Mouse (Mus musculus): ENCODE data around the gene Tstd3. TPM values are rescaled to one million over a fixed set of nuclear protein-coding genes. Genes with fewer than 3 reads are reported as not detected.
A peak's percentile ranks its signal among the peaks of the same experiment; 100 is the strongest.

Gene Tstd3
- total RNA-seq (2014; fragmentation: Nextera tagmentation) (9.1 and 11.7 TPM in 2 replicates), total RNA-seq (2017) (11.8 and 13.1 TPM in 2 replicates)

GRCm38 (mm10) chr4:21766863-21767304 lies at the start of gene Tstd3, which contains the start of gene Usp45:
TSS of gene Tstd3 (minus strand) at chr4:21767212.
TSS of gene Usp45 (plus strand) at chr4:21767156.
- peak; percentile 100 for ATAC-seq (replicated peaks; ENCODE audit: poor library complexity, severe bottlenecking)

GRCm38 (mm10) chr4:21814029-21814428 lies 47.0 kb upstream of the Tstd3 start:
- peak; percentile 99 for ATAC-seq (replicated peaks; ENCODE audit: poor library complexity, severe bottlenecking)

GRCm38 (mm10) chr4:21812635-21813034 lies 45.6 kb upstream of the Tstd3 start:
- no peak for ATAC-seq (replicated peaks; ENCODE audit: poor library complexity, severe bottlenecking)

DNA sequence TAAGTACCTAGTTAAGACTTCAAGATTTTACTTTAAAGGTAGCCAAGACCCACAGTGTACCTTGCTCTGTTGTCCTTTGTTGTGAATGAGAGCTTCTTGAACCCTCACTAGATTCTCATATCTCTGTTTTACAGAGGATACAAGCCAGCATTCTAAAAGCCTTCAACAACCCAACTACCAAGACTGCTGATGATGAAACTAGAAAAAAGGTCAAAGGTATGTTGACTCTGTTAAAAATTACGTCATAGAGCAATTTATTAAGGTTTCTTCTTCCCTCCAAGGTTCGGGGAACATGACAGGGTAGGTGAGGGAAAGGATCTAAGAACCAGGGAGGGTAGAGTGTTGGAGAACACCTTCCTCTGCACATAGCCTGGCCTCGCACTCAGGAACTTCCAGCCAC lies 43.6 kb upstream of the Tstd3 start:
- no peak for ATAC-seq (replicated peaks; ENCODE audit: poor library complexity, severe bottlenecking)

GRCm38 (mm10) chr4:21807204-21807603 lies 40.2 kb upstream of the Tstd3 start:
- ATAC-seq (replicated peaks; ENCODE audit: poor library complexity, severe bottlenecking) = no peak

DNA sequence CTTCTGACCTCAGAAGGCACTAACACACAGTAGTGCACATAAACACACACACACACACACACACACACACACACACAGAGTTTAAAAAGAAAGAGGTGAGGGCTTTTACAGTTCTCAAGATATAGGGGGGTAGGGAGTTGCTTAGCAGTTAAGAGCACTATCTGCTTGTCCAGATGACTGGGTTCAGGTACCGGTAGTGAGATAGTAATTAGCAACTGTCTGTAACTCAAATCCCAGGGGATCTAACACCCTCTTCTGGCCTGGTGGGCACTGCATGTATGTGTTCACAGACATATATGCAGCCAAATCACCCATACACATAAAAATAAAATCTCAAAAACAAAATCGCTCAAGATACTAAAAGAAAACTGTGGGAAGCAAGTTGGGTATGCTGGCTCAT lies 34.6 kb upstream of the Tstd3 start:
- ATAC-seq (replicated peaks; ENCODE audit: poor library complexity, severe bottlenecking) = no peak

- no peak for ATAC-seq (replicated peaks; ENCODE audit: poor library complexity, severe bottlenecking)
Measured at GRCm38 (mm10) chr4:21801013-21801412, 34.0 kb upstream of the Tstd3 start.

GRCm38 (mm10) chr4:21793631-21794030 lies 26.6 kb upstream of the Tstd3 start:
- ATAC-seq (replicated peaks; ENCODE audit: poor library complexity, severe bottlenecking) = no peak

GRCm38 (mm10) chr4:21789836-21790235 lies 22.8 kb upstream of the Tstd3 start:
- no peak for ATAC-seq (replicated peaks; ENCODE audit: poor library complexity, severe bottlenecking)

- ATAC-seq (replicated peaks; ENCODE audit: poor library complexity, severe bottlenecking) = no peak
Measured at GRCm38 (mm10) chr4:21788903-21789302, 21.9 kb upstream of the Tstd3 start.

GRCm38 (mm10) chr4:21786268-21786667 lies 19.3 kb upstream of the Tstd3 start:
- ATAC-seq (replicated peaks; ENCODE audit: poor library complexity, severe bottlenecking) = no peak

- no peak for ATAC-seq (replicated peaks; ENCODE audit: poor library complexity, severe bottlenecking)
Measured at GRCm38 (mm10) chr4:21780816-21781726, 14.1 kb upstream of the Tstd3 start.

GRCm38 (mm10) chr4:21776946-21777265 lies 9.9 kb upstream of the Tstd3 start:
- peak; percentile 21 for ATAC-seq (replicated peaks; ENCODE audit: poor library complexity, severe bottlenecking)

- ATAC-seq (replicated peaks; ENCODE audit: poor library complexity, severe bottlenecking) = peak; percentile 99
Measured at GRCm38 (mm10) chr4:21776091-21776945, 9.3 kb upstream of the Tstd3 start.

DNA sequence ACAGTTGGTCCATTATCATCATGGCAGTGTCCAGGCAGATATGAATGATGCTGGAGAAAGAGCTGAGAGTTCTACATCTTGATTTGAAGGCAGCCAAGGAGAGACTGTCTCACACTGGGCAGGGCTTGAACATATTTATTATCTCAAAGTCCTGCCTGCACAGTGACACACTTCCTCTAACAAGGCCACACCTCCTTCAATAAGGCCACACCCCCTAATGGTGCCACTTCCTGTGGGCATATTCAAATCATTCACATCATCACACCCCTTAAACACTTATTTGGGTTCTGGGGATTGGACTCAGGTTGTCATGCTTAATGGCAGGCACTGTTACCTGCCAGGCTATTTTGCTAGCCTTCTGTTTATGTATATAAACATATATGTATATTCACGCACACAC lies 5.3 kb upstream of the Tstd3 start:
- no peak for ATAC-seq (replicated peaks; ENCODE audit: poor library complexity, severe bottlenecking)

GRCm38 (mm10) chr4:21771064-21771463 lies 4.1 kb upstream of the Tstd3 start:
- no peak for ATAC-seq (replicated peaks; ENCODE audit: poor library complexity, severe bottlenecking)

DNA sequence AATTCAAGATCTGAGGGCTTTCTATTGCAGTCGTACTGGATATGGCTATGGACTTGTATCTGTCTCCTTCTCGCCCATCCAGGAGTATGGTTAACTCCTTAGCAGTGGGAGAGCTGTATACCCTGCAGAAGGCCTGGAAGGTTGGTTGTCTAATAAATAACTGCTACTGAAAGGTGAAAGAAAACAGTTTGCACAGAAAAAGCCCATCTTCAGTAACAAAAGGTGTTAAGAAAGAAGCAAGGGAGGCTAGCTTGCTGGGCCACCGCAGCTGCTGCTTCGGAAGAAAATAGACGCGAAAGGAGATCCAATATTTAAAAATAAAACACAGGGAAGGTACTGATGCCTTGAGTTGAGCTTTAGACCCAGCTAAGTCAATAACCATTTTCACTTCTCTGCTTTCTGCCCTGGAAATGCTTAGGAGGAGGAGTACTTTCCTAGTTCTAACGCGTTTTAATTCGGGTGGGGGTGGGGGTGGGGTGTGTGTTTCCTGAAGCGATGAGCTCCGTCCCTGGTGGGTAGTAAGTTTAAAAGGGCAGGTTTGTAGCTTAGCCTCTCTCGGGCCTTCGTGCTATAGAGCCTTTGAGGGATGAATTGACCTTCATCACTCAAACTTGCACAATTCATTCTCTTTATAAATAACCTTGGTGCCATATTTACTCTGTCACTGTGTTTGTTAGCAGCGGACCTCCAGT lies 695 bp downstream of the Tstd3 start:
- peak; percentile 17; the same call in 1 of the 2 replicates for ATAC-seq (replicated peaks; ENCODE audit: poor library complexity, severe bottlenecking)

- no peak for ATAC-seq (replicated peaks; ENCODE audit: poor library complexity, severe bottlenecking)
Measured at GRCm38 (mm10) chr4:21763827-21764226, 3.2 kb downstream of the Tstd3 start.

DNA sequence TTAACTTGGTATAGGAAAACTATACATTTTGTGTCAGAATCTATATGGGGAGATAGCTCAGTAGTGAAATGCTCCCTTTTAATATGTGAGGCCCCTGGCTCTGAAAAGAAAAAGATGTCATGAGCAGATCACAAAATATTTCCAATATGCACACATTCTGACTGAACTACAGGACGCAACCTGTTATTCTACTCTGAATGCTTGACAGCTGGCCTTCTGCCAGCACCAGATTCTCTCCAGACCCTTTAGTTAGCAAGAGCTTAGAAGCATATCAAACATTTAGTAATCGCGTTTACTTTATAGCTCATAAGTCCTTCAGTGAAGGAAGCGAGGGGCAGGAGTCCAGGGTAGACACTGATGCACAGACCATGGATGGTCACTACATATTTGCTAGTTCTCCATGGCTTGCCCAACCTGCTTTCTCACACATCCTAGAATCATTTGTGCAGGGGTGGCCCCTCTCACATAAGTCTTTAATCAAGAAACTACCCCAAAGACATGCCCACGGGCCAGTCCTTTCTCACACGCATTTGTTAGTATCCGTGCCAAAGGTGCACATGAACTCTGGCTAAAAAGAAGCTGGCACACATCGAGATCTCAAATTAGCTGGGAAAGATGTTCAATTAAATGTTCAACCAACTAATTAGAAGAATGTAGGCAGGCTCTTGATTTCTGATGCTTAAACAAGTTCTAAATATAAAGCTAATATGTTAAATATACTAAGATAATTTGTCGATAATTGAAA lies 5.4 kb downstream of the Tstd3 start:
- ATAC-seq (replicated peaks; ENCODE audit: poor library complexity, severe bottlenecking) = no peak

- no peak for ATAC-seq (replicated peaks; ENCODE audit: poor library complexity, severe bottlenecking)
Measured at GRCm38 (mm10) chr4:21758860-21759259, 8.2 kb downstream of the Tstd3 start.

All from granulocyte monocyte progenitor cell, adult 5-6 weeks (primary cell).